ENCODE assay signal across 8 mouse cellular contexts in the genomic region with DNA sequence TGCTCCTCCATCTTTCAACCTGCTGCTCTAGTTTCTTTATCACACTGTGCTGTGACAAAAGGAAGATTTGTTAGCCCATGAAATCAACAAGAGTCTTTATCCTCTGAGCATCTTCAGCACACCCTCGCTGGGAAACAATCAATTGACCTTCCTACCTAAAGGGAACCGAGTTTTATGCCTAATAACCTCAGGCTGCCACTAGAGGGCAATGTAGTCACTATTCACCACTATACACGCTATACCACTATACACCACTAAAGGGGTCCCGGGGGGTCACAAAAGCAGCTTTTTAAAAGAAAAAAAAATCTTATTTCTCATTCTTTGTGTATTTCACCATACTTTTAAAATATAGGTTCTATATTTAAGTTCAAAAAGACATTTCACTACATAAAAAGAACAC. TPM values are rescaled to one million over a fixed set of nuclear protein-coding genes. Genes with fewer than 3 reads are reported as not detected.
DNase-seq lines count a peak whose midpoint lies in the region; ATAC-seq and TF ChIP-seq lines count a peak whose summit lies in the region.

No protein-coding gene starts in this region.

- no peak overlapping the region for H3K4me3 ChIP-seq in forebrain, postnatal 0 days (ENCODE audit: low read depth, low read length)
- no peak overlapping the region for H3K4me3 ChIP-seq in forebrain, embryonic 10.5 days
- H3K4me3 ChIP-seq in stomach, postnatal 0 days (ENCODE audit: low read depth, low read length), result no peak overlapping the region

- TF ChIP-seq CTCF in forebrain, postnatal 0 days (IDR thresholded peaks at IDR 0.05; ENCODE audit: low read depth), result peak; percentile 91
- TF ChIP-seq CTCF in stomach, postnatal 0 days (IDR thresholded peaks at IDR 0.05; ENCODE audit: low read depth), result peak; percentile 90

- H3K9me3 ChIP-seq in forebrain, postnatal 0 days (ENCODE audit: low read length), result no peaks in the 10 kb centered on the region
- no peaks in the 10 kb centered on the region for H3K9me3 ChIP-seq in forebrain, embryonic 10.5 days
- H3K9me3 ChIP-seq in stomach, postnatal 0 days (ENCODE audit: control insufficient read depth, low read length), result no peaks in the 10 kb centered on the region

- no peaks in the 10 kb centered on the region for H3K27me3 ChIP-seq in forebrain, postnatal 0 days (ENCODE audit: insufficient read depth, low read length)
- H3K27me3 ChIP-seq in forebrain, embryonic 10.5 days (ENCODE audit: poor library complexity, severe bottlenecking), result peaks cover 36% of the 10 kb centered on the region
- H3K27me3 ChIP-seq in stomach, postnatal 0 days (ENCODE audit: control insufficient read depth, insufficient read depth, low read length), result no peaks in the 10 kb centered on the region

- peak; percentile 79 for DNase-seq in forebrain, postnatal 0 days
- DNase-seq in forebrain, embryonic 10.5 days (ENCODE audit: extremely low spot score, low spot score), result no peak
- DNase-seq in 416B (ENCODE audit: low read depth) (peak; percentile 58), ZHBTc4 (ENCODE audit: low read depth, low spot score) (peak; percentile 76)
- DNase-seq in kidney, postnatal 10 days, result peak; percentile 44
- peak; percentile 63 for DNase-seq in lung, postnatal 10 days
- peak; percentile 39 for DNase-seq in stomach, postnatal 0 days (ENCODE audit: low spot score)

- peak; percentile 54; the same call in 1 of the 2 replicates for ATAC-seq in forebrain, postnatal 0 days
- peak; percentile 86 for ATAC-seq in erythroblast, adult 5-6 weeks (replicated peaks; ENCODE audit: low FRiP score, poor library complexity, severe bottlenecking)
- ATAC-seq in stomach, postnatal 0 days (ENCODE audit: low FRiP score, low TSS enrichment), result no peak; the same call in 1 of the 2 replicates

- no peak for TF ChIP-seq EP300 in stomach, postnatal 0 days (optimal IDR thresholded peaks at IDR 0.05)

- no peaks in the 10 kb centered on the region for H3K36me3 ChIP-seq in forebrain, postnatal 0 days (ENCODE audit: insufficient read depth)
- H3K36me3 ChIP-seq in forebrain, embryonic 10.5 days (replicated peaks), result no peaks in the 10 kb centered on the region
- H3K36me3 ChIP-seq in stomach, postnatal 0 days (ENCODE audit: control insufficient read depth, insufficient read depth, low read length), result no peaks in the 10 kb centered on the region

- H3K9ac ChIP-seq in forebrain, postnatal 0 days, result no peak overlapping the region
- no peak overlapping the region for H3K9ac ChIP-seq in stomach, postnatal 0 days (ENCODE audit: low read length)

- WGBS in forebrain, postnatal 0 days, result 5% methylated on average over 4 of the region's 4 CpGs
- WGBS in forebrain, embryonic 10.5 days, result 10% methylated on average over 4 of the region's 4 CpGs
- 8% methylated on average over 4 of the region's 4 CpGs for WGBS in stomach, postnatal 0 days

- H3K4me2 ChIP-seq in forebrain, postnatal 0 days (ENCODE audit: low read depth), result no peak overlapping the region
- no peak overlapping the region for H3K4me2 ChIP-seq in stomach, postnatal 0 days (replicated peaks; ENCODE audit: low read depth)

- H3K4me1 ChIP-seq in forebrain, postnatal 0 days (ENCODE audit: insufficient read depth), result peaks cover 17% of the 10 kb centered on the region
- H3K4me1 ChIP-seq in forebrain, embryonic 10.5 days, result peaks cover 41% of the 10 kb centered on the region
- peaks cover 6% of the 10 kb centered on the region; the same call in 1 of the 2 replicates for H3K4me1 ChIP-seq in stomach, postnatal 0 days (replicated peaks; ENCODE audit: control insufficient read depth, insufficient read depth)

- no peak overlapping the region for H3K27ac ChIP-seq in forebrain, postnatal 0 days (ENCODE audit: low read depth, low read length)
- H3K27ac ChIP-seq in forebrain, embryonic 10.5 days, result no peak overlapping the region
- no peak overlapping the region for H3K27ac ChIP-seq in stomach, postnatal 0 days (replicated peaks)

RNA-seq across cellular contexts. Expression of a gene that starts 15.9 kb away (rescaled TPM):
- total RNA-seq in forebrain, postnatal 0 days (2014; rRNA removed), result 28.6 and 32.9 TPM in 2 replicates
- 6.1 and 6.7 TPM in 2 replicates for polyA plus RNA-seq in forebrain, postnatal 0 days (2015; fragmentation: Nextera tagmentation; extraction: Ambion mirVana)
- 2.2 TPM in 2 replicates for polyA plus RNA-seq in forebrain, embryonic 10.5 days (2016; fragmentation: Nextera tagmentation; extraction: Ambion mirVana)
- total RNA-seq in erythroblast, adult 5-6 weeks (2015; ENCODE audit: low replicate concordance), result 0.84 and 2.9 TPM in 2 replicates
- total RNA-seq in erythroblast, adult 5-6 weeks (2017; ENCODE audit: low replicate concordance), result not detected in 2 replicates
- 1.4 TPM in 2 replicates for polyA plus RNA-seq in stomach, postnatal 0 days (2015; fragmentation: Nextera tagmentation; extraction: Ambion mirVana)
